Mouse (Mus musculus) G1E (cell line): Measurements from ENCODE around the gene Morc1. TPM values are rescaled to one million over a fixed set of nuclear protein-coding genes. Genes with fewer than 3 reads are reported as not detected.

Experiments
- ATAC-seq: 2 replicates; pipeline ENCODE4 v1.8.0; 2016; ENCODE audit warnings: mild to moderate bottlenecking; ENCODE audit not compliant: insufficient number of reproducible peaks, poor library complexity, low FRiP score, severe bottlenecking; ENCODE audit errors: extremely low read depth
- DNase-seq: peaks from one replicate; pipeline ENCODE4 v3.0.0; 2012; ENCODE audit warnings: low spot score
- H3K27me3 ChIP-seq: 2 replicates; pipeline ENCODE4 v1.6.1; 2012; ENCODE audit warnings: mild to moderate bottlenecking, low read length, inconsistent platforms; ENCODE audit not compliant: insufficient read depth
- H3K36me3 ChIP-seq: replicated peaks from 2 replicates; pipeline ENCODE3; 2012; ENCODE audit warnings: mild to moderate bottlenecking, inconsistent platforms
- H3K4me1 ChIP-seq: 2 replicates; pipeline ENCODE4 v1.6.1; 2012; ENCODE audit warnings: low read depth, low read length, inconsistent platforms, mixed read lengths; ENCODE audit not compliant: insufficient read depth
- H3K4me3 ChIP-seq: 2 replicates; pipeline ENCODE4 v1.5.1; 2012; ENCODE audit warnings: low read depth, mild to moderate bottlenecking, inconsistent platforms, low read length, moderate library complexity, mixed read lengths
- H3K9me3 ChIP-seq: replicated peaks from 2 replicates; pipeline ENCODE4 v1.6.1; 2012; ENCODE audit warnings: inconsistent platforms
- CTCF ChIP-seq: IDR thresholded peaks from 2 replicates; pipeline ENCODE4 v1.5.1; 2012; ENCODE audit warnings: low read depth, low read length, inconsistent platforms, mixed read lengths
- GATA1 ChIP-seq: IDR thresholded peaks from 2 replicates; pipeline ENCODE4 v1.6.1; 2012; ENCODE audit warnings: borderline replicate concordance, low read length, inconsistent platforms, mixed read lengths
- GATA2 ChIP-seq: IDR thresholded peaks from 2 replicates; pipeline ENCODE4 v1.6.1; 2012; ENCODE audit warnings: low read depth, low read length, inconsistent platforms, borderline replicate concordance
- POLR2AphosphoS5 ChIP-seq: IDR thresholded peaks from 2 replicates; pipeline ENCODE4 v1.6.1; 2012; ENCODE audit warnings: low read depth, low read length, inconsistent platforms; ENCODE audit not compliant: insufficient replicate concordance
- TAL1 ChIP-seq: conservative IDR thresholded peaks from 2 replicates; pipeline ENCODE4 v1.6.1; 2012; ENCODE audit warnings: low read depth, low read length, inconsistent platforms, mixed read lengths
- polyA plus RNA-seq: library from polyadenylated mRNA; stranded (reverse); fragments of >175 nt; gene quantifications from 2 replicates; pipeline ENCODE4 v1.2.3, GENCODE M21; 2012
- total RNA-seq, 2 experiments: library from RNA; stranded (forward) in 1 of 2; stranded (reverse) in 1 of 2; fragments of 200-1000 nt in 1 of 2; fragments of >200 nt in 1 of 2; fragmentation: Nextera tagmentation in 1 of 2; gene quantifications; 2 replicates each; pipeline ENCODE4 v1.2.3; 2014 to 2017

Gene Morc1
- total and polyA plus RNA-seq, 3 experiments: 0.05 TPM; not detected in 2

GRCm38 (mm10) chr16:48611436-48611835 lies 180.4 kb downstream of the Morc1 start:
- DNase-seq: no peak
- no peaks in the 10 kb centered on the region for H3K36me3 ChIP-seq
- no peak for ATAC-seq
- 0 out of 2 replicates have a peak, but pooled peaks cover 3% of the 10 kb centered on the region for H3K4me1 ChIP-seq
- no peak overlapping the region for H3K4me3 ChIP-seq
- peaks cover 3% of the 10 kb centered on the region; the same call in 1 of the 2 replicates for H3K27me3 ChIP-seq
- H3K9me3 ChIP-seq: no peaks in the 10 kb centered on the region
- TF ChIP-seq POLR2AphosphoS5 (no peak), CTCF (no peak), TAL1 (no peak), GATA1 (no peak)

DNA sequence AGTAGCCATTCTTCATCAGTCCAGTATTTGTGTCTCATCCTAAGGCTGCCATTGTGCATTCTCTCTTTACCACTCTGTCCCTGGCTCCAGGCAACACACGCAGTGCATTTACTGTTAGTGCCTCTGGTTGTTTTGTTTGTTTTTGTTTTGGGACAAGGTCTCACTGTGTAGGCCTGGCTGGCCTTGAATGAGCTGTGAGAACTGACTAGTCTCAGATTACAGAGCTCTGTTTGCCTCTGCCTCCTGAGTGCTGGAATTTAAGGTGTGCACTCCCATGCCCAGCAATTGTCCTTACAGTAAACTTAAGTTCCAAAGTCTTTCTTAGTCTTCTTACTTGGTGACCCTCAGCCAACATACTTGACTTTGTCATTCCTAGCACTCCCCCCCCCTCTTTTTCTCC lies 182.7 kb downstream of the Morc1 start:
- ATAC-seq (no peak), DNase-seq (no peak)
- H3K4me3 ChIP-seq: no peak overlapping the region
- no peaks in the 10 kb centered on the region for H3K36me3 ChIP-seq
- 0 out of 2 replicates have a peak, but pooled peaks cover 3% of the 10 kb centered on the region for H3K4me1 ChIP-seq
- TF ChIP-seq CTCF (no peak), GATA2 (no peak), TAL1 (no peak)
- H3K27me3 ChIP-seq: peaks cover 3% of the 10 kb centered on the region; the same call in 1 of the 2 replicates
- H3K9me3 ChIP-seq: no peaks in the 10 kb centered on the region

- H3K9me3 ChIP-seq: no peaks in the 10 kb centered on the region
Measured at GRCm38 (mm10) chr16:48620510-48620909, 189.5 kb downstream of the Morc1 start.

DNA sequence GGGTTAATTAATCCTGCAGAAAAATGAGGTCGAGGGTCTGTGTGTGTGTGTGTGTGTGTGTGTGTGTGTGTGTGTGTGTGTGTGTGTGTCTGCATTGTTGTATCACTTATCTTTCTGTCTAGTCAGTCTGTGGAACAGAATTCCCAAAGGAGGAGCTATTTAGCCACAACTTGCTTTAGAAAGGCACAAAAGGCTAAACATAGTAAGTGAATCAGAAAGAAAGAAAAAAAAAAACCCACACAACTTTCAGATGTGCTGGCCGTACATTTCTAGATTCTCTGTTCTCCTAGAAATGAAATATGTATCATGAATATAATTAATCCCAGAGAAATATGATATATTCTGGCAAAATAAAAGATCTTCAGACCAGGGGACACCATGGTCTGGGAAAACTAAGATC lies 190.0 kb downstream of the Morc1 start:
- Histone ChIP-seq H3K9me3 (no peaks in the 10 kb centered on the region), H3K4me1 (0 out of 2 replicates have a peak, but pooled peaks cover 1% of the 10 kb centered on the region), H3K27me3 (no peaks in the 10 kb centered on the region), H3K36me3 (no peaks in the 10 kb centered on the region), H3K4me3 (no peak overlapping the region)
- ATAC-seq (no peak), DNase-seq (no peak)
- TF ChIP-seq CTCF: no peak
- no peak for TF ChIP-seq TAL1
- TF ChIP-seq GATA2: no peak
- TF ChIP-seq GATA1: no peak
- TF ChIP-seq POLR2AphosphoS5: no peak

More at GRCm38 (mm10) chr16:48620510-48620909, 189.5 kb downstream of the Morc1 start:
- ATAC-seq (no peak), DNase-seq (no peak)
- H3K36me3 ChIP-seq: no peaks in the 10 kb centered on the region
- no peak overlapping the region for H3K4me3 ChIP-seq
- H3K27me3 ChIP-seq: no peaks in the 10 kb centered on the region
- H3K4me1 ChIP-seq: 0 out of 2 replicates have a peak, but pooled peaks cover 1% of the 10 kb centered on the region
- TF ChIP-seq TAL1 (no peak), GATA1 (no peak), POLR2AphosphoS5 (no peak), CTCF (no peak), GATA2 (no peak)

DNA sequence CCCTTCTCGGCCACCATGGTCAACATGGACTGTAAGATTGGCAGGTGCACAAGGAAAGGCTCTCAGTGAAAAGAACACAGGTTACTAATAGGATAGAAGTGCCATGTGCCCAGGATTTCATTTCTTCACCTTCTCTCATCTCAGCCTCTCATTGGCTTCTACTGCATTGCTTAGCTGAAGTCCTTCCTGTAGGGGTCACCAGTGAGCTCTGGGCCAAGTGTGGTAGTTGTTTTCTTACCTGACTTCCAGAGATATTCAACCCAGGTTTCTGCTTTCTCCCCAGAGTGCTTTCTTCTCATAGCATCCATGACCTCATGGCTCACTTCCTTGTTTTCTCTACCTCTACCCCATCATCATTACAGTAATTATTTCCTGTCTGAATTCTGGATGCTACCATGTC lies 192.4 kb downstream of the Morc1 start:
- Histone ChIP-seq H3K4me1 (0 out of 2 replicates have a peak, but pooled peaks cover 1% of the 10 kb centered on the region), H3K27me3 (no peaks in the 10 kb centered on the region), H3K4me3 (no peak overlapping the region), H3K9me3 (no peaks in the 10 kb centered on the region), H3K36me3 (no peaks in the 10 kb centered on the region)
- TF ChIP-seq CTCF: peak; percentile 47
- no peak for TF ChIP-seq GATA2
- ATAC-seq (peak; percentile 45), DNase-seq (no peak)

DNA sequence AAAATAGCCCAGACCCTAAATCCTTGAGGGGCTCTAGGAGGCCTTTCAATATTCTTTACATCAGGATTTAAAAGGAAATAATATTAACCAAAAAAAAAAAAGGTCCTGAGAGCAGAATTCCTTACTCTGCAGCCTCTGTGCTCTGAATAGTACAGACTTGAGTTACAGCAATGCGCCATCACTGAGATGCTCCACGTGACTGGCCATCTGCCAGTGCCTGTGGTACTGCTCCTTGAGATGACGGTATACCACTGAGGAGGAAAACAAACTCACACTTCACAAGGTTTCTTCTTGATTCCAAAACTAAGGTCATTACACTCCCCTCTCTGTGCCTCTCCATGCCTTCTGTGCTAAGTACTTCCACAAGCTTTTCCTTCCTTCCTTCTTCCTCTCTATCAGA lies 195.1 kb downstream of the Morc1 start:
- no peak overlapping the region for H3K4me3 ChIP-seq
- TF ChIP-seq GATA2 (no peak), GATA1 (no peak), TAL1 (no peak), POLR2AphosphoS5 (no peak), CTCF (no peak)
- H3K9me3 ChIP-seq: no peaks in the 10 kb centered on the region
- no peaks in the 10 kb centered on the region for H3K36me3 ChIP-seq
- ATAC-seq (no peak), DNase-seq (no peak)
- H3K4me1 ChIP-seq: peaks cover 1% of the 10 kb centered on the region; the same call in 1 of the 2 replicates
- H3K27me3 ChIP-seq: no peaks in the 10 kb centered on the region

DNA sequence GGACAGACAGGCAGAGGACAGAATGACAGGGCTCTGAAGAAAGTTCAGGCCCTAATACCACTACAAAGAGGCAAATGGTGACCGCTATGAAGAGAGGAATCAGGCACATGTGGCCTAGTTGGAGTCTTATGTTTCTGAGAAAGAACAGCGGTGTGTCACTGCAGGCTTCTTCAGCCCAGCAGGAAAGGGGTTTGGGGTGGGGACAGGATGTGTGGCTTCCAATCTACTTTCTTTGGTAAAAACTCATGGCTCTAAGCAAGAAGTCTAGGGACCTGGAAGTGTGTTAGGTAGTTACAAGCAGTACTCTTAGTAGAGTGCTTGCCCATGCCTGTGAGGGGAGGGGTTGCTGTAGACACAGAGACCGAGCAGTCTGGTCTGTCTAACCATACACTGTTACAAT lies 196.3 kb downstream of the Morc1 start:
- ATAC-seq: no peak
- Histone ChIP-seq H3K4me1 (peaks cover 1% of the 10 kb centered on the region; the same call in 1 of the 2 replicates), H3K9me3 (no peaks in the 10 kb centered on the region), H3K4me3 (no peak overlapping the region), H3K27me3 (0 out of 2 replicates have a peak, but pooled peaks cover 1% of the 10 kb centered on the region), H3K36me3 (no peaks in the 10 kb centered on the region)
- TF ChIP-seq GATA1 (no peak), TAL1 (no peak), POLR2AphosphoS5 (no peak), CTCF (no peak)
- no peak for DNase-seq
